Mouse (Mus musculus): ENCODE measurements at regions not wholly inside any gene's neighbourhood (a gene's known extent, or its start where the extent isn't known, plus 50 kb on each side); places are given as distances from the start of the nearest gene placed in this dataset.
A peak's percentile ranks its signal among the peaks of the same experiment; 100 is the strongest.

- no peak for DNase-seq
Observed at GRCm38 (mm10) chr6:147416592-147416991, 59.0 kb upstream of the Ccdc91 start.

- no peak for DNase-seq
Observed at GRCm38 (mm10) chr6:147413713-147414112, 61.9 kb upstream of the Ccdc91 start.

- DNase-seq, result no peak
Observed at GRCm38 (mm10) chr6:147397984-147398383, 77.6 kb upstream of the Ccdc91 start.

GRCm38 (mm10) chr6:147391425-147392158 is 84.0 kb upstream of the Ccdc91 start:
- DNase-seq, result no peak

- no peak for DNase-seq
Observed at GRCm38 (mm10) chr6:147390499-147390898, 85.1 kb upstream of the Ccdc91 start.

- no peak for DNase-seq
Observed at GRCm38 (mm10) chr6:147388727-147389126, 86.9 kb upstream of the Ccdc91 start.

- DNase-seq, result no peak
Observed at GRCm38 (mm10) chr6:147385606-147386005, 90.0 kb upstream of the Ccdc91 start.

GRCm38 (mm10) chr6:147380519-147380918 is 95.1 kb upstream of the Ccdc91 start:
- DNase-seq, result no peak

- no peak for DNase-seq
Observed at GRCm38 (mm10) chr6:147377679-147378078, 97.9 kb upstream of the Ccdc91 start.

- DNase-seq, result no peak
Observed at GRCm38 (mm10) chr6:147371737-147372136, 103.9 kb upstream of the Ccdc91 start.

- no peak for DNase-seq
Observed at GRCm38 (mm10) chr6:147371336-147371735, 104.3 kb upstream of the Ccdc91 start.

GRCm38 (mm10) chr6:147362842-147363241 is 98.9 kb upstream of the Pthlh start:
- DNase-seq, result no peak

- no peak for DNase-seq
Observed at GRCm38 (mm10) chr6:147357031-147357430, 93.0 kb upstream of the Pthlh start.

- no peak for DNase-seq
Observed at GRCm38 (mm10) chr6:147356570-147356969, 92.6 kb upstream of the Pthlh start.

GRCm38 (mm10) chr6:147349566-147350237 is 85.7 kb upstream of the Pthlh start:
- no peak for DNase-seq

GRCm38 (mm10) chr6:147348621-147349020 is 84.6 kb upstream of the Pthlh start:
- DNase-seq, result no peak

GRCm38 (mm10) chr6:147341042-147341441 is 77.1 kb upstream of the Pthlh start:
- DNase-seq, result peak; percentile 14

GRCm38 (mm10) chr6:147332976-147333375 is 69.0 kb upstream of the Pthlh start:
- DNase-seq, result no peak

GRCm38 (mm10) chr6:147329201-147329600 is 65.2 kb upstream of the Pthlh start:
- DNase-seq, result peak; percentile 54

GRCm38 (mm10) chr6:147324336-147324735 is 60.4 kb upstream of the Pthlh start:
- no peak for DNase-seq

- DNase-seq, result no peak
Observed at GRCm38 (mm10) chr6:147318106-147318505, 54.1 kb upstream of the Pthlh start.

- no peak for DNase-seq
Observed at GRCm38 (mm10) chr6:147316702-147317468, 52.9 kb upstream of the Pthlh start.

GRCm38 (mm10) chr6:147316140-147316539 is 52.2 kb upstream of the Pthlh start:
- no peak for DNase-seq

GRCm38 (mm10) chr6:147315207-147315606 is 51.2 kb upstream of the Pthlh start:
- DNase-seq, result no peak

All from retina, postnatal 1 day (tissue).